Mouse (Mus musculus) liver, postnatal 0 days (tissue): ENCODE results near the gene Klhl12. TPM values are rescaled to one million over a fixed set of nuclear protein-coding genes. Genes with fewer than 3 reads are reported as not detected.

ENCODE experiments used
- ATAC-seq: fragments of 200-750 bp; cut with Nextera tagmentation; 2 replicates; pipeline ENCODE4 v1.8.0; 2017; ENCODE audit warnings: mild to moderate bottlenecking, moderate library complexity
- DNase-seq: peaks from one replicate; pipeline ENCODE4 v3.0.0-alpha.2; 2016
- H3K27ac ChIP-seq: fragments of 300-500 bp; sonication (generic); 2 replicates; pipeline ENCODE4 v1.5.1; 2014; ENCODE audit warnings: antibody characterized with exemption, moderate library complexity, mild to moderate bottlenecking, low read depth
- H3K27me3 ChIP-seq: fragments of 300-500 bp; sonication (generic); 2 replicates; pipeline ENCODE4 v1.6.1; 2014; ENCODE audit warnings: low read length, control low read depth, mixed read lengths; ENCODE audit not compliant: insufficient read depth
- H3K36me3 ChIP-seq: fragments of 300-500 bp; sonication (generic); replicated peaks from 2 replicates; pipeline ENCODE4 v1.6.1; 2014; ENCODE audit warnings: mild to moderate bottlenecking, control low read depth, low read length, moderate library complexity, mixed read lengths; ENCODE audit not compliant: insufficient read depth
- H3K4me1 ChIP-seq: fragments of 300-500 bp; sonication (generic); 2 replicates; pipeline ENCODE4 v1.6.1; 2014; ENCODE audit warnings: antibody characterized with exemption, mild to moderate bottlenecking, control low read depth; ENCODE audit not compliant: insufficient read depth
- H3K4me2 ChIP-seq: fragments of 300-500 bp; sonication (generic); 2 replicates; pipeline ENCODE4 v1.6.1; 2014; ENCODE audit warnings: low read depth, mild to moderate bottlenecking, low read length, moderate library complexity, mixed read lengths
- H3K4me3 ChIP-seq: fragments of 300-500 bp; sonication (generic); 2 replicates; pipeline ENCODE4 v1.5.1; 2014; ENCODE audit warnings: low read depth, low read length
- H3K9ac ChIP-seq: fragments of 300-500 bp; sonication (generic); replicated peaks from 2 replicates; pipeline ENCODE4 v1.6.1; 2014; ENCODE audit warnings: mild to moderate bottlenecking, moderate library complexity
- H3K9me3 ChIP-seq: fragments of 300-500 bp; sonication (generic); 2 replicates; pipeline ENCODE4 v1.6.1; 2016; ENCODE audit warnings: mild to moderate bottlenecking, control low read depth, low read length, mixed read lengths
- CTCF ChIP-seq: sonication (generic); IDR thresholded peaks from 2 replicates; pipeline ENCODE4 v1.5.1; 2016; ENCODE audit warnings: antibody characterized with exemption, low read depth
- EP300 ChIP-seq: IDR thresholded peaks from 2 replicates; pipeline ENCODE4 v1.6.1; 2016; ENCODE audit warnings: antibody characterized with exemption, low read depth, mild to moderate bottlenecking
- WGBS: fragments of 180-500 bp; shearing (Covaris S2); extraction: QIAGEN DNeasy Blood & Tissue Kit; methylation state at CpG from one replicate; pipeline ENCODE4 v1.1.7; 2014; ENCODE audit not compliant: insufficient replicate concordance; 5-methylcytosine and 5-hydroxymethylcytosine counted together
- polyA plus RNA-seq: library from polyadenylated mRNA; unstranded; fragments of >200 nt; fragmentation: Nextera tagmentation; extraction: Ambion mirVana; gene quantifications from 2 replicates; pipeline ENCODE4 v1.2.1, GENCODE M21; 2015

Gene Klhl12
- polyA plus RNA-seq, 1 experiment from 2014 or later = 13.2 TPM

DNA sequence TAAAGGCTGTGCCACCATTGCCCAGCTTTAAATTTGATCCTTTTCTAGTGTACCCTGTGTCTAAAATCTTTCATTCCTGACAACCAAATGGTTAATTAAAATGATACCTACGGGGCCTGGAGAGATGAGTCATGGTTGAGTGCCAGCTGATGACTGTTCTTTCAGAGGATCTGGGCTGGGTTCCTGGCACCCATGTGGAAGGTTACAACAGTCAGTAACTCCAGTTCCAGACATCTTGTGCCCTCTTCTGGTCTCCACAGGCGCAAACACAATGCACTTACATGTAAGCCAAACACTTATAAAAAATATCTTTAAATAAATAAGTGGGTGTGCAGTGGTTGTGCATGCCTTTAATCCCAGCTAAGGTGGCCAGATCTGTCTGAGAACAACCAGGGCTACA, 38.2 kb downstream of the Klhl12 start:
- Histone ChIP-seq H3K27ac (peak overlapping the region; percentile 92; the same call in 1 of the 2 replicates), H3K4me3 (no peak overlapping the region), H3K9ac (no peak overlapping the region), H3K9me3 (no peaks in the 10 kb centered on the region), H3K27me3 (no peaks in the 10 kb centered on the region), H3K36me3 (peaks cover 19% of the 10 kb centered on the region), H3K4me2 (peak overlapping the region; percentile 89), H3K4me1 (peaks cover 9% of the 10 kb centered on the region)
- ATAC-seq (no peak), DNase-seq (no peak)
- no peak for TF ChIP-seq EP300
- no peak for TF ChIP-seq CTCF
- 87% methylated on average over 2 of the region's 2 CpGs for WGBS

DNA sequence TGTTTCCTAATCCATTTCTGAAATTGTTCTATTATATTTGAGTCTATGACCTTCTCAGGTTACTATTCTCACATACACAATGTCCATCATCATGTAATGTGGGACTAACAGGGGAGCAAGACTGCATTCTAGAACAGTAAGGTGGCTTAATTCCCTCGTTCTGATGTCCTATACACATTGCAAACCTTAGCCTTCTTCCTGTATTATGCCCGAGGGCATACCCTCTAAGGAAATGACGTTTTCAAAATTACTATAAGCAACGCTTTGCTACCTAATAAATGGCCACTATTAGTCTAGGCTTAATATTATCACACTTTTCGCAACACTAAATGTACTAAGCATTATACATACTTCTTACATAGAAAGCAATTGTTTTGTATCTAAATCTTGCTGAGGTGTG, 38.6 kb downstream of the Klhl12 start:
- TF ChIP-seq EP300 = no peak
- no peak for TF ChIP-seq CTCF
- ATAC-seq (peak; percentile 7; the same call in 1 of the 2 replicates), DNase-seq (no peak)
- H3K27me3 ChIP-seq = no peaks in the 10 kb centered on the region
- peak overlapping the region; percentile 89 for H3K4me2 ChIP-seq
- peak overlapping the region; percentile 77 for H3K9ac ChIP-seq
- peak overlapping the region; percentile 88 for H3K4me3 ChIP-seq
- peak overlapping the region; percentile 92 for H3K27ac ChIP-seq
- peaks cover 15% of the 10 kb centered on the region for H3K36me3 ChIP-seq
- peaks cover 9% of the 10 kb centered on the region for H3K4me1 ChIP-seq
- 11% methylated on average over 5 of the region's 5 CpGs for WGBS
- no peaks in the 10 kb centered on the region for H3K9me3 ChIP-seq

DNA sequence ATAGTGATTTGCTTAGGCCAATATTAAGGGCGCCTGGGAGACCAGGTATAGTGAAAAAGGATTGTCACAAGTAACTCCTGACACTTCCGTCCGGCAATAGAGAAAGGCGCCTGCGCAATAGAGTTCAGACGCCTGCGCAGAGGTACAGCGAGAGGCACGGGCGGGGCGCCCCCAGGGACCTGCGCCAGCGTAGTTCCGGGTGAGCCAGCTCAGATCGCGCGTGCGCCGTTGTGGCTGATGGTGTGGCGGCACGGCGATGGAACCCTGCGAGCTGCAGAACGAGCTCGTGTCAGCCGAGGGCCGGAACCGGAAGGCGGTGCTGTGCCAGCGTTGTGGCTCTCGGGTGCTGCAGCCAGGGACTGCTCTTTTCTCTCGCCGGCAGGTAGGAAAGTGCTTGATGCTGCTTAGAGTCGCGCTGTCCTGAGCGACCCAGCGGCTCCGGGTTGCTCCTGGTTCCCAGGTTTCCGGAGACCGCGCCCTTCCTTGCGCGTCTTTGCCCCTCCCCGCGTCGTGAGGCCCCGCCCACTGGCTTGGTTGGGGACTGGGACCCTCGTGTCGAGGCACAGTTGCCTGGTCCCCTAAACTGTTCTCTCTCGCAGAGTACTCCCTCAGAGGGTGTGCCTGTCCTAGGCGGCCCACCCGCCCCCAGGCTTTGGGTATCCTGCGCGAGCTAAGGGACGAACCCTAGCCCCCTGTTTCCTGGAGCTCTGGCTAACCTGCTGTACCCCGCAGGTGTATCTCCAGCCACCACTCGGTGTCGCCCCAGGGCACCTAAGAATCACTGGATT, 39.3 kb downstream of the Klhl12 start, which contains the start of gene Rabif:
Gene Rabif, plus strand, starts transcription at position 221 of the 788 bp plus-strand sequence.
- peak within 1 kb of the TSS; percentile 77 for H3K9ac ChIP-seq
- DNase-seq (peak; percentile 99), ATAC-seq (peak; percentile 99)
- TF ChIP-seq CTCF = peak; percentile 73
- TF ChIP-seq EP300 = no peak
- peak within 1 kb of the TSS; percentile 89 for H3K4me2 ChIP-seq
- H3K4me3 ChIP-seq = peak within 1 kb of the TSS; percentile 88
- peak within 1 kb of the TSS; percentile 92 for H3K27ac ChIP-seq
- no peaks in the 10 kb centered on the region for H3K9me3 ChIP-seq
- H3K4me1 ChIP-seq = peaks cover 9% of the 10 kb centered on the region
- H3K27me3 ChIP-seq = no peaks in the 10 kb centered on the region
- under 1% methylated on average over 57 of the region's 58 CpGs for WGBS
- H3K36me3 ChIP-seq = peaks cover 8% of the 10 kb centered on the region

DNA sequence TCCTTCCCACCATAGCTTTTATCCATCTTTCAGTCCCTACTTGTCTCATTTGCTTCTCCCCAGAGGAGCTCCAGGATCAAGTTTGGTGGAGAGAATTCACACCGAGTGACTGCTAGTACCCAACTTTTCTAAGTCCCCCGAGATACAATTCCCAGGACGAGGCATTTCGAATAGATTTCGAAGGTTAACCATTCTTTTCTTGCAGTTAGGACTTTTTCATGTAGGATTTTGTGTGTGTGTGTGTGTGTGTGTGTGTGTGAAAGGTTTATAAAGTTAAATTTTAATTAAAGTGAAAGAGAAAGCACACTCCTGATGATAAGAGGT, 39.8 kb downstream of the Klhl12 start:
- peaks cover 2% of the 10 kb centered on the region; the same call in 1 of the 2 replicates for H3K36me3 ChIP-seq
- 15% methylated on average over 5 of the region's 5 CpGs for WGBS
- peak overlapping the region; percentile 77 for H3K9ac ChIP-seq
- H3K27ac ChIP-seq = peak overlapping the region; percentile 92
- H3K4me1 ChIP-seq = peaks cover 9% of the 10 kb centered on the region
- no peaks in the 10 kb centered on the region for H3K27me3 ChIP-seq
- H3K4me3 ChIP-seq = peak overlapping the region; percentile 88
- no peaks in the 10 kb centered on the region for H3K9me3 ChIP-seq
- DNase-seq = no peak
- ATAC-seq = no peak
- TF ChIP-seq CTCF = no peak
- peak overlapping the region; percentile 89 for H3K4me2 ChIP-seq

DNA sequence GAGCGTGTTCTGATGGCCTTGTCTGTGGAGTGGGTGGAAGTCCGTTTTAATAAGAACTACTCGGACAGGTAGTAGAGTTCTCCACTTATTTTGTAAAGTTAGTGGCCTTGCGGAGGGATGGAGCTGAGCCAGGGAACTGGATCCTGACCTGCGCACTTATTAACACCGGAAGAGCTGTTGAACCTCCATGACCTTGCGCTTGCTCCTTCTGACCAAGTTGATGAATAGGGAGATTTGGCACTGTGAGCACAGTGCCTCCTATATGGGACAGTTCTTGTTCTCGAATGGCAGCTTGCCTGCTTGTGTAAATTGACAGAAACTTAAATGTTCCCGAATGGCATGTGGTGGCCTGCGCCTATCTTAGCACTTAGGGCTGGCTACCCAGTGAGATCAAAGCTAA, 40.7 kb downstream of the Klhl12 start:
- TF ChIP-seq CTCF = no peak
- no peak for TF ChIP-seq EP300
- H3K27ac ChIP-seq = no peak overlapping the region; the same call in 1 of the 2 replicates
- H3K9me3 ChIP-seq = no peaks in the 10 kb centered on the region
- 79% methylated on average over 10 of the region's 10 CpGs for WGBS
- no peaks in the 10 kb centered on the region; the same call in 1 of the 2 replicates for H3K36me3 ChIP-seq
- H3K4me2 ChIP-seq = peak overlapping the region; percentile 89
- H3K4me3 ChIP-seq = peak overlapping the region; percentile 88; the same call in 1 of the 2 replicates
- H3K4me1 ChIP-seq = peaks cover 9% of the 10 kb centered on the region
- no peak for DNase-seq
- no peak for ATAC-seq
- no peaks in the 10 kb centered on the region for H3K27me3 ChIP-seq
- peak overlapping the region; percentile 77; the same call in 1 of the 2 replicates for H3K9ac ChIP-seq

DNA sequence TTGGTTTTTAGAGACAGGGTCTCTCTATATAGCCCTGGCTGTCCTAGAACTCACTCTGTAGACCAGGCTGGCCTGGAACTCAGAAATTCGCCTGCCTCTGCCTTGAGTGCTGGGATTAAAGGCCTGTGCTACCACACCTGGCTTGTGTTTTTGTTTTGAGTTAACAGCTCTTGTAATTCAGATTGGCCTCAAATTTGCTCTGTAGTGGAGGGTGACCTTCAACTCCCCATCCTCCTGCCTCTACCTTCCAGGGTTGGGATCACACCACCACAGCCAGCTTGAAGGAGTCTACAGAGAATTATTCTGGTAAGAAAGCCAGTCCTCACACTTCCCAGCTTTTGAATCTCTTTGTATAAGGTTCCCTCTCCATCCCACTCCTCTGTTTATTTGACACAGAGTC, 45.6 kb downstream of the Klhl12 start:
- TF ChIP-seq CTCF = no peak
- no peak for TF ChIP-seq EP300
- no peaks in the 10 kb centered on the region for H3K27me3 ChIP-seq
- ATAC-seq (no peak), DNase-seq (no peak)
- no peak overlapping the region for H3K27ac ChIP-seq
- peaks cover 5% of the 10 kb centered on the region for H3K4me1 ChIP-seq
- H3K9me3 ChIP-seq = no peaks in the 10 kb centered on the region
- H3K9ac ChIP-seq = no peak overlapping the region
- H3K36me3 ChIP-seq = peaks cover 10% of the 10 kb centered on the region
- H3K4me2 ChIP-seq = no peak overlapping the region
- WGBS = 100% methylated on average over 1 of the region's 1 CpGs
- no peak overlapping the region for H3K4me3 ChIP-seq
